Mouse (Mus musculus) forebrain, embryonic 16.5 days (tissue): ENCODE results near the gene Trim25. TPM values are rescaled to one million over a fixed set of nuclear protein-coding genes. Genes with fewer than 3 reads are reported as not detected.

Experiments
- ATAC-seq: fragments of 200-750 bp; cut with Nextera tagmentation; 2 replicates; pipeline ENCODE4 v1.8.0; 2017; ENCODE audit warnings: mild to moderate bottlenecking, moderate library complexity
- H3K27ac ChIP-seq: fragments of 300-500 bp; sonication (generic); 2 replicates; pipeline ENCODE4 v1.5.1; 2014; ENCODE audit warnings: low read length, control low read depth
- H3K27me3 ChIP-seq: fragments of 300-500 bp; sonication (generic); replicated peaks from 2 replicates; pipeline ENCODE4 v1.6.1; 2014; ENCODE audit warnings: low read length; ENCODE audit not compliant: control insufficient read depth, insufficient read depth
- H3K36me3 ChIP-seq: fragments of 300-500 bp; sonication (generic); 2 replicates; pipeline ENCODE4 v1.6.1; 2014; ENCODE audit not compliant: control insufficient read depth, insufficient read depth
- H3K4me1 ChIP-seq: fragments of 300-500 bp; sonication (generic); replicated peaks from 2 replicates; pipeline ENCODE4 v1.6.1; 2014; ENCODE audit warnings: low read length; ENCODE audit not compliant: control insufficient read depth, insufficient read depth
- H3K4me2 ChIP-seq: fragments of 300-500 bp; sonication (generic); 2 replicates; pipeline ENCODE4 v1.6.1; 2014; ENCODE audit warnings: mild to moderate bottlenecking, low read length, control low read depth
- H3K4me3 ChIP-seq: fragments of 300-500 bp; sonication (generic); replicated peaks from 2 replicates; pipeline ENCODE4 v1.5.1; 2014; ENCODE audit warnings: mild to moderate bottlenecking, low read length, control low read depth
- H3K9ac ChIP-seq: fragments of 300-500 bp; sonication (generic); replicated peaks from 2 replicates; pipeline ENCODE4 v1.6.1; 2014; ENCODE audit warnings: low read depth, low read length, control low read depth
- H3K9me3 ChIP-seq: fragments of 300-500 bp; sonication (generic); 2 replicates; pipeline ENCODE4 v1.6.1; 2016; ENCODE audit warnings: low read length; ENCODE audit not compliant: control insufficient read depth
- WGBS: fragments of 180-500 bp; shearing (Covaris S2); extraction: QIAGEN DNeasy Blood & Tissue Kit; methylation state at CpG from one replicate; pipeline ENCODE4 v1.1.7; 2014; 5-methylcytosine and 5-hydroxymethylcytosine counted together
- polyA plus RNA-seq: library from polyadenylated mRNA; unstranded; fragments of >200 nt; fragmentation: Nextera tagmentation; extraction: Ambion mirVana; gene quantifications from 2 replicates; pipeline ENCODE4 v1.2.1, GENCODE M21; 2015

Gene Trim25
- polyA plus RNA-seq, 1 experiment from 2014 or later, result 3.8 TPM

GRCm38 (mm10) chr11:89009496-89009895, 10.3 kb downstream of the Trim25 start:
- Histone ChIP-seq H3K4me3 (no peak overlapping the region), H3K27me3 (no peaks in the 10 kb centered on the region), H3K9me3 (no peaks in the 10 kb centered on the region), H3K9ac (no peak overlapping the region), H3K27ac (no peak overlapping the region), H3K4me1 (no peaks in the 10 kb centered on the region), H3K4me2 (no peak overlapping the region), H3K36me3 (no peaks in the 10 kb centered on the region)
- 75% methylated on average over 7 of the region's 7 CpGs for WGBS
- no peak for ATAC-seq

GRCm38 (mm10) chr11:89012241-89012640, 13.1 kb downstream of the Trim25 start:
- no peaks in the 10 kb centered on the region for H3K9me3 ChIP-seq
- H3K27ac ChIP-seq, result no peak overlapping the region
- no peak for ATAC-seq

GRCm38 (mm10) chr11:89017514-89018182, 18.5 kb downstream of the Trim25 start:
- no peak overlapping the region for H3K4me3 ChIP-seq
- no peak overlapping the region for H3K9ac ChIP-seq
- WGBS, result 93% methylated on average over 9 of the region's 9 CpGs

More at GRCm38 (mm10) chr11:89012241-89012640, 13.1 kb downstream of the Trim25 start:
- H3K4me2 ChIP-seq, result no peak overlapping the region
- no peaks in the 10 kb centered on the region for H3K4me1 ChIP-seq
- no peak overlapping the region for H3K9ac ChIP-seq
- H3K36me3 ChIP-seq, result no peaks in the 10 kb centered on the region
- 85% methylated on average over 5 of the region's 5 CpGs for WGBS
- H3K27me3 ChIP-seq, result no peaks in the 10 kb centered on the region
- no peak overlapping the region for H3K4me3 ChIP-seq

GRCm38 (mm10) chr11:89020681-89021305, 21.6 kb downstream of the Trim25 start:
- no peak overlapping the region for H3K4me2 ChIP-seq
- no peak for ATAC-seq
- 71% methylated on average over 9 of the region's 9 CpGs for WGBS

More at GRCm38 (mm10) chr11:89017514-89018182, 18.5 kb downstream of the Trim25 start:
- no peaks in the 10 kb centered on the region for H3K36me3 ChIP-seq
- H3K9me3 ChIP-seq, result no peaks in the 10 kb centered on the region
- H3K4me1 ChIP-seq, result no peaks in the 10 kb centered on the region
- H3K27ac ChIP-seq, result no peak overlapping the region
- no peak for ATAC-seq
- H3K27me3 ChIP-seq, result no peaks in the 10 kb centered on the region
- H3K4me2 ChIP-seq, result no peak overlapping the region

GRCm38 (mm10) chr11:89021687-89022086, 22.5 kb downstream of the Trim25 start:
- H3K9ac ChIP-seq, result no peak overlapping the region
- no peak overlapping the region for H3K27ac ChIP-seq
- WGBS, result 75% methylated on average over 7 of the region's 7 CpGs
- no peak for ATAC-seq
- H3K4me1 ChIP-seq, result no peaks in the 10 kb centered on the region
- H3K4me3 ChIP-seq, result no peak overlapping the region
- no peaks in the 10 kb centered on the region for H3K9me3 ChIP-seq
- no peaks in the 10 kb centered on the region for H3K36me3 ChIP-seq
- no peaks in the 10 kb centered on the region for H3K27me3 ChIP-seq
- H3K4me2 ChIP-seq, result no peak overlapping the region

More at GRCm38 (mm10) chr11:89020681-89021305, 21.6 kb downstream of the Trim25 start:
- H3K36me3 ChIP-seq, result no peaks in the 10 kb centered on the region
- no peak overlapping the region for H3K9ac ChIP-seq
- H3K4me3 ChIP-seq, result no peak overlapping the region
- no peak overlapping the region for H3K27ac ChIP-seq
- no peaks in the 10 kb centered on the region for H3K9me3 ChIP-seq
- H3K27me3 ChIP-seq, result no peaks in the 10 kb centered on the region
- no peaks in the 10 kb centered on the region for H3K4me1 ChIP-seq

GRCm38 (mm10) chr11:89022120-89022731, 23.1 kb downstream of the Trim25 start:
- Histone ChIP-seq H3K4me3 (no peak overlapping the region), H3K9me3 (no peaks in the 10 kb centered on the region), H3K27ac (no peak overlapping the region), H3K36me3 (no peaks in the 10 kb centered on the region), H3K9ac (no peak overlapping the region), H3K4me2 (no peak overlapping the region), H3K27me3 (no peaks in the 10 kb centered on the region), H3K4me1 (no peaks in the 10 kb centered on the region)
- 73% methylated on average over 8 of the region's 8 CpGs for WGBS
- no peak for ATAC-seq

- H3K36me3 ChIP-seq, result no peaks in the 10 kb centered on the region
- no peaks in the 10 kb centered on the region for H3K4me1 ChIP-seq
- WGBS, result 70% methylated on average over 10 of the region's 10 CpGs
- no peak for ATAC-seq
- no peak overlapping the region for H3K4me3 ChIP-seq
- H3K9ac ChIP-seq, result no peak overlapping the region
- no peaks in the 10 kb centered on the region for H3K9me3 ChIP-seq
- H3K27me3 ChIP-seq, result no peaks in the 10 kb centered on the region
- no peak overlapping the region for H3K4me2 ChIP-seq
- no peak overlapping the region for H3K27ac ChIP-seq
Measured at GRCm38 (mm10) chr11:89023477-89023876, 24.3 kb downstream of the Trim25 start.

- Histone ChIP-seq H3K4me2 (no peak overlapping the region), H3K9ac (no peak overlapping the region), H3K36me3 (no peaks in the 10 kb centered on the region), H3K27ac (no peak overlapping the region), H3K4me3 (no peak overlapping the region), H3K4me1 (no peaks in the 10 kb centered on the region), H3K9me3 (no peaks in the 10 kb centered on the region), H3K27me3 (no peaks in the 10 kb centered on the region)
- no peak for ATAC-seq
- WGBS, result 62% methylated on average over 11 of the region's 11 CpGs
Measured at GRCm38 (mm10) chr11:89024181-89024881, 25.2 kb downstream of the Trim25 start.

- 75% methylated on average over 3 of the region's 3 CpGs for WGBS
Measured at GRCm38 (mm10) chr11:89025603-89026002, 26.4 kb downstream of the Trim25 start.

More at GRCm38 (mm10) chr11:89025603-89026002, 26.4 kb downstream of the Trim25 start:
- Histone ChIP-seq H3K9ac (no peak overlapping the region), H3K4me1 (no peaks in the 10 kb centered on the region), H3K4me3 (no peak overlapping the region), H3K27me3 (no peaks in the 10 kb centered on the region), H3K4me2 (no peak overlapping the region), H3K36me3 (no peaks in the 10 kb centered on the region), H3K27ac (no peak overlapping the region), H3K9me3 (no peaks in the 10 kb centered on the region)
- ATAC-seq, result no peak
